Comparison of ENCODE assay signal across 8 mouse cellular contexts in the genomic region with DNA sequence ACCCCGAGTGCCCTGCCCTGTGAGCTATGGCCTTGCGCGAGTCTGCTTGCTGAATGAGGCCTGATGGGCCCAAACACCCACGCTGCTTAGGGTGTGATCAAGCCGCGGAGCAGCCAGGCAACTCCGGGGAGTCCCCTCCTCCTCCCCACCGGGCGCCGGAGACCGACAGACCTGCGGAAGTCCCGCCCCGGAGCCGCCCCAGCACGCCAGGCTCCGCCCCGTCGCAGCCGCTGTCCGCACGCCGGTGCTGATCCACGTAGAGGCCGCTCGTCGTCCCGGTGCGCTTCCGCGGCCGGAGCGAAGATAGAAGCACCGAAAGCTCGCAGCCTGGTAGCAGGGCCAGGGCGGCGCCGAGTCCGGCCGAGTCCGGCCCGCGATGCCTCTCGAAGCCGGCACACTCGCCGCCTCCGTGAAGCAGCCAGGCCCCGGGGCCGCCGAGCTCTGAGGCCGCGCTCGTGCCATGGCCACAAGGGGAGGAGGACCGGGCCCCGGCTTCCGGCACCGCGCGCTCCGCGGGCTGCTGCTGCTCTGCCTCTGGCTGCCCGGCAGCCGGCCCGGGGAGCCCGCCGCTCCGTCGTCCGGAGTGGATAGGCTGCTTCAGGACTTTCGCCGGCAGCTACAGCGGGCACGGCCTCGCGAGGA. TPM values are rescaled to one million over a fixed set of nuclear protein-coding genes. Genes with fewer than 3 reads are reported as not detected.
A peak's percentile ranks its signal among the peaks of the same experiment; 100 is the strongest.
DNase-seq lines count a peak whose midpoint lies in the region; ATAC-seq lines count a peak whose summit lies in the region.

A gene (plus strand): TSS at position 209 of the 642 bp plus-strand sequence.

- under 1% methylated on average over 63 of the region's 76 CpGs for WGBS in hindbrain, embryonic 14.5 days

- H3K4me2 ChIP-seq in hindbrain, embryonic 14.5 days (replicated peaks), result peak within 1 kb of the TSS; percentile 97

- peak within 1 kb of the TSS; percentile 90 for H3K9ac ChIP-seq in hindbrain, embryonic 14.5 days

- ATAC-seq in hindbrain, embryonic 14.5 days (ENCODE audit: low FRiP score), result peak; percentile 95

- DNase-seq in R1 (ENCODE audit: low read depth, low spot score), result peak; percentile 86
- DNase-seq in cerebellum, postnatal 25 days, result peak; percentile 93 to 95
- peak; percentile 78 to 82 for DNase-seq in frontal cortex, postnatal 25 days (ENCODE audit: low spot score in 2 of 2)
- peak; percentile 85 for DNase-seq in hindbrain, embryonic 14.5 days (ENCODE audit: low spot score)
- DNase-seq in left cerebral cortex, adult 11 months (ENCODE audit: low spot score), result peak; percentile 69
- DNase-seq in lung, postnatal 4 days, result peak; percentile 93 to 94
- DNase-seq in retina, postnatal 7 days (ENCODE audit: low read depth, low spot score), result peak; percentile 70
- DNase-seq in urinary bladder, adult 2 months (ENCODE audit: low spot score), result peak; percentile 90

- peak within 1 kb of the TSS; percentile 96 for H3K4me3 ChIP-seq in hindbrain, embryonic 14.5 days (replicated peaks; ENCODE audit: low read length)

- no peaks in the 10 kb centered on the region for H3K36me3 ChIP-seq in hindbrain, embryonic 14.5 days (replicated peaks; ENCODE audit: control insufficient read depth, insufficient read depth)

- no peaks in the 10 kb centered on the region for H3K27me3 ChIP-seq in hindbrain, embryonic 14.5 days (ENCODE audit: control insufficient read depth, insufficient read depth, low read length)

- peaks cover 20% of the 10 kb centered on the region for H3K4me1 ChIP-seq in hindbrain, embryonic 14.5 days (replicated peaks; ENCODE audit: control insufficient read depth, insufficient read depth, low read length)

- no peaks in the 10 kb centered on the region for H3K9me3 ChIP-seq in hindbrain, embryonic 14.5 days (ENCODE audit: control insufficient read depth, low read length)

- H3K27ac ChIP-seq in hindbrain, embryonic 14.5 days, result peak within 1 kb of the TSS; percentile 89

RNA-seq across cellular contexts. Expression of the gene that starts here (rescaled TPM):
- 40.5 and 52.5 TPM in 2 replicates for polyA plus RNA-seq in hindbrain, embryonic 14.5 days (2014; fragmentation: Nextera tagmentation; extraction: Ambion mirVana)
- polyA plus RNA-seq in urinary bladder, adult 2 months (2012; rRNA removed), result 2.7 and 3.2 TPM in 2 replicates

Comparison
In these comparisons a context has a peak if more than half of its experiments do, and no peak if none do; other contexts are left out.
1. Peak in every context shown above with its lines: DNase-seq, ATAC-seq, H3K4me3 ChIP-seq and H3K27ac ChIP-seq.